Mouse (Mus musculus) bone marrow macrophage, adult 2 months (primary cell): ENCODE measurements around the gene Cerkl. TPM values are rescaled to one million over a fixed set of nuclear protein-coding genes. Genes with fewer than 3 reads are reported as not detected.

Source experiments
- H3K27ac ChIP-seq: 2 replicates; pipeline ENCODE4 v1.5.1; 2012; ENCODE audit warnings: low read depth, low read length; ENCODE audit not compliant: insufficient read depth
- H3K4me1 ChIP-seq: 2 replicates; pipeline ENCODE4 v1.6.1; 2012; ENCODE audit warnings: low read length; ENCODE audit not compliant: control insufficient read depth, insufficient read depth
- H3K4me3 ChIP-seq: 2 replicates; pipeline ENCODE4 v1.5.1; 2012; ENCODE audit warnings: mild to moderate bottlenecking, low read length, moderate library complexity; ENCODE audit not compliant: insufficient read depth
- CTCF ChIP-seq: IDR thresholded peaks from 2 replicates; pipeline ENCODE4 v1.5.1; 2012; ENCODE audit warnings: low read depth, mild to moderate bottlenecking, low read length, moderate library complexity
- POLR2A ChIP-seq: IDR thresholded peaks from 2 replicates; pipeline ENCODE4 v1.6.1; 2012; ENCODE audit warnings: mild to moderate bottlenecking, low read depth, low read length, borderline replicate concordance
- polyA plus RNA-seq: library from polyadenylated mRNA; stranded (reverse); fragments of >200 nt; gene quantifications from 2 replicates; pipeline ENCODE4 v1.2.4, GENCODE M21; 2012; ENCODE audit not compliant: missing spikeins, insufficient read depth, insufficient read length

The Cerkl gene
- polyA plus RNA-seq, 1 experiment = 4.5 TPM

DNA sequence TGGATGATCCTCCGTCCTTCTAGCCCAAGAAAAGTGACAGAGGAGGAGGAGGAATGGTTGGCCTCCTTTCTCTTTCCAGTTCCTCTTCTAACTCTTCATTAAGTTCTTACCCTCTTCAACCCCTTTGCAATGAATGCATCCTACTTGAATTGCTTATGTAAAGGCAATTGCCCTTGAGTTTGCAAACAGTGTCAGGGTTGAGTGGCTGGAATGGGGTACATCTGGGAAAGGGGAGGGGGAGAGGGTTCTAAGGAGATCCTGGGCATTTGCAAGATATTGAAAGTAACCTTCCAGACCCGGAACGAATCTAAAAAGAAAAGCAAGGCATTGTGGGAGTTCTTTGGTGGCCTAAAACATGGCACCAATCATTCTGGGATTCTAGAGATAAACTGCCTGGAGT, 1.3 kb upstream of the Cerkl start:
- H3K4me1 ChIP-seq = no peaks in the 10 kb centered on the region; the same call in 1 of the 2 replicates
- H3K4me3 ChIP-seq = no peak overlapping the region
- TF ChIP-seq POLR2A = no peak
- no peak for TF ChIP-seq CTCF
- H3K27ac ChIP-seq = no peak overlapping the region

DNA sequence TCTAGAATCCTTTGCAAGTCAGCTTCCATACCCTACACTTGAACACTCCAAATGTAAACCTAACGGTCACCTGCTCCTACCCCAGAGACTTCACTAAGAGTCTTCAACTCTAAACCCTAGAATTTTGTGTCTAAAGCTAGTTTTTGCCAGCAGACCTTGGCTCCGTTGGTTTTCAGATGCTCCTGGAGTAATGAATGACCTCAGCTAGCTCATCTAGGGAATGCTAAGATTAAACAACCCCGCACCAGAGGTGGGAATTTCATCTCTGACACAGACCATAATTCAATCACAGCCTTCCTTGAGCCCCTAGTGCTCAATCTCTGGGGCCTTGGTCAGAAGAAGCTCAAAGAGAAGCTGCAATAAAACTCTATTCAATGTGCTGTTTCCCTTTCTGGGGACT, 849 bp upstream of the Cerkl start:
- H3K27ac ChIP-seq = no peak overlapping the region
- H3K4me1 ChIP-seq = no peaks in the 10 kb centered on the region; the same call in 1 of the 2 replicates
- TF ChIP-seq POLR2A (no peak), CTCF (no peak)
- H3K4me3 ChIP-seq = no peak overlapping the region

DNA sequence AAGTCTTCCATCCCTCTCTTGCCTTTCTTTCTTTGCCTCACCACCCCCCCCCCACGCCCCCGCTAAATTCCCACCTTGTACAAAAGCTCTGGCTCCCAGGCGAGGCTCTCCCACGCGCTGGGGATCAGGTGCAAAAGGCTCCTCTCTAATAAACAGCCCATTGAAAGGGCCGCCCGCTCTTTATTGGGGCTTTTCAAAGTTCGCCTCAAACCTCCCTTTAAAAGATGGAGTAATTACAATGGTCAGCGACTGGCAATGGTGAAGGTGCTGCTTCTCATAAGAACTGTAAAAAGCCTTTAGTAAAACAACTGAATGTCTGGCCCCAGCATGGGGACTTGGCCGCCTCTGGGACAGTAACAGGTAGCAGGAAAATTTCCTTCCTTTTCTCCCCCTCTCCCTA, 939 bp downstream of the Cerkl start:
- Histone ChIP-seq H3K4me3 (no peak overlapping the region), H3K27ac (no peak overlapping the region), H3K4me1 (no peaks in the 10 kb centered on the region; the same call in 1 of the 2 replicates)
- TF ChIP-seq CTCF = no peak
- TF ChIP-seq POLR2A = no peak

DNA sequence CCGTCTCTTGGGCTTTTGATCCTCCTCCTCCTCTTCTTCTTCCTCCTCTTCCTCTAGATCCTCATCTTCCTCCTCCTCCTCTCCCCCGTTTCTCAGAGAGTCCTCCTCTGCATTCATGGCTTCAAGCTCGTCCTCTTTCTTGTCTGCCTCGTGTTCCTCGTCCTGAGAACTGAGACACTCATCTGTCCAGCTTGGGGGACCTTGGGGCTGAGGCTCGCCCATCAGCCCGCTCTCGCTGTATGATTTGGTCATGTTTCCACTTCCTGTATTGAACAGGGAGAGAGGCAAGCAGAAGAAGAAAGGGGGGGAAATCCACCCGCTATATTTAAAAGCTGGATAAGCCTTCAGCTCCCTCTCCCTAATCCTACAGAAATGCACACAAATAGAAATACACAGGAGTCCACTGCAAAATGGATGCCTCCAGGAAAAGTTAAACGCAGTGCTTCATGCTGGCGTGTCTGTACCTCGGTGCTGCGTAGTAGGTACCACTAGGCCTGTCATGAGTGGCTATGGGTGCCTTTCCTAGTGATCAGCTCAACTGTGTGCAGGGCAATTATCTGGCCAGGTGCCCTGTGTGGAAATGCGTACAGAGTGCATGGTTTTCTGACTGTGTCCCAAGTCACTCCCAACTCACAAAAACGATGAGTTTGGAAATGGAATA, 1.7 kb downstream of the Cerkl start:
- no peak for TF ChIP-seq POLR2A
- TF ChIP-seq CTCF = no peak
- H3K27ac ChIP-seq = no peak overlapping the region

DNA sequence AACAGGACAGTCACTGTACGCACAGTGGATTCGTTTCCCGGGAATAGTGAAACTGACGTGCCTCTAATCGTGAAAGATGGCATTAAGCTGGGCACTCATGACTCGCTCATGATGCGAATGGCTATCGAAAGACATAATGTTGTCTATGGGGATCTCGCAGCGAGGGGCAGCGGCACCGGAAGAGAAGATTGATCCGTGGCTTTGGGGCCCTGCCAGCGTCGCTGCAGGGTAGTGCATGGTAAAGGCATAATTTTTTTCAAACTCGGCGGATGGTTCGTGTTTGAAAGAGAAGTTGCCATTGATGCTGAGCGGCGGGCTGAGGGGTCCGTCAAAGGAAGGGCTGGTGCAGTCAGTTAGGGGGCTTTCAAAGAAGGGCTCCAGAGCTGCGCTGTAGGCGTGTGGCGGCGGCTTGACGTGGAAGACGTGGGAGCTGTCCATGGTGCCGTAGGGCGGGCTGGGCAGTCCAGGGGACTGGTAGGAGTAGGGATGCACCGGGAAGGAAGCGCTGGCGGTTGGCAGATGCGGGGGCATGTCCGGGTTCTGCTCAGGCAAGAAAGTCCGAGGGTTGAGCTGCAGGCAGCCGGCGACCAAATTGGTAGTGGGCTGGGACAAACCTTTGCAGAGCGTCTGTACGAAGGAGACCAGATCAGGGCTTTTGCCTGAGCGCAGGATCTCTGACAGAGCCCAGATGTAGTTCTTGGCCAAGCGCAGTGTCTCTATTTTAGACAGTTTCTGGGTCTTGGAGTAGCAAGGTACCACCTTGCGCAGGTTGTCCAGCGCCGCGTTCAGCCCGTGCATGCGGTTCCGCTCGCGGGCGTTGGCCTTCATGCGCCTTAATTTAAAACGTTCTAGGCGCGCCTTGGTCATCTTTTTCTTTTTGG, 2.4 kb downstream of the Cerkl start:
- peak overlapping the region; percentile 62 for H3K4me3 ChIP-seq

More for the DNA sequence above, 1.7 kb downstream of the Cerkl start:
- Histone ChIP-seq H3K4me3 (no peak overlapping the region), H3K4me1 (no peaks in the 10 kb centered on the region; the same call in 1 of the 2 replicates)

DNA sequence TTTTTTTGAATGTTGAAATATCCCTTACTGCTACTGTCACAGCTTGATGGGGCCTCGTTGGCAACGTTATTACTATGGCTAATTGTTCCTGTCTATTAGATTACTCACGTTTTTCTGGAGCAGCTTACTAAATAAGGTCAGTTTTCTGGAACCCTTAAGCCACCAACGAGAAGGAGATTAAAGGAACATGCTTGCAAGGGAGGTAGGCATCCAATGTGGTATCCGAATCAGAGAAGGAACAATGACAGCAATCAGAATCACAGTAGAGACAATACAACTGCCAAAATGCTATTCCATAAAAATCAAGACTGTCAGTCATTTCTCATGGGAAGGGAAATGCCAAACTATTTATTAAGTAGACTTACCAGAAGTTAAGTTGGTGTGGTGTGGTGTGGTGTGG, 5.1 kb downstream of the Cerkl start:
- Histone ChIP-seq H3K4me3 (no peak overlapping the region), H3K4me1 (peaks cover 5% of the 10 kb centered on the region), H3K27ac (no peak overlapping the region)
- TF ChIP-seq CTCF (no peak), POLR2A (no peak)

More for the DNA sequence above, 2.4 kb downstream of the Cerkl start:
- H3K27ac ChIP-seq = no peak overlapping the region
- peaks cover 2% of the 10 kb centered on the region; the same call in 1 of the 2 replicates for H3K4me1 ChIP-seq
- TF ChIP-seq POLR2A = no peak
- no peak for TF ChIP-seq CTCF

DNA sequence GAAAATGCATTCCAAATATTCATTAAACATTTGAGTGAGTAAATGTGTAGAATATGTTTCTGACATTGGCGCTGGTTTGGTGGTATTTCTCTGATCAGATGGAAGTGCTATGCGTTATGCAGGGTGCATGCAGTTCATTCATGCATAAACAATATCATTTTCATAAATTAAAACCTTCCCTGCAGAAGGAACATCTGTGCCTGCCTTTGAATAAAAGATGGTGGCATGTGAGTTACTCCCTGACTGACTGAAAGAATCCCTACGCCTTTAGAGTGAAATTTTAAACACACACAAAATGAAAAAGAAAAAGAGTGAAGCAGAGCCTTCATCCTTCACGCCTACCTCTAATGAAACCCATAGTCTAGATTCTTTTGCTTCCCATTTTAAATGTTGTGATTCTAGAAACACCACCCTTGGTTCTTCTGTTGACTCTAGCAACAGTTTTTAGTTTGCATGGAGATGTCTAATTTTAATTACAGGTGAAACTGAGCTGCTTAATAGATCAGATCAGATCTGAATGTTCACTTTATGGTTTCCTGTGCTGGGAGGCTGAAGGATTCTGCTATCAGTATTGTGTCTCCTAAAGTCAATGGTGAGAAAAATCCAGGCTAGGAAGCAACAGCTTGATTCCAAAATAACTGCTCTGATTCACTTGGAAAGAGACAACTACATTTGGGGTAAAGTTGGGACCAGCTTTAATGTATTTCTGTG, 5.7 kb downstream of the Cerkl start:
- peaks cover 5% of the 10 kb centered on the region for H3K4me1 ChIP-seq
- H3K4me3 ChIP-seq = no peak overlapping the region
- TF ChIP-seq CTCF (no peak), POLR2A (no peak)
- H3K27ac ChIP-seq = no peak overlapping the region

DNA sequence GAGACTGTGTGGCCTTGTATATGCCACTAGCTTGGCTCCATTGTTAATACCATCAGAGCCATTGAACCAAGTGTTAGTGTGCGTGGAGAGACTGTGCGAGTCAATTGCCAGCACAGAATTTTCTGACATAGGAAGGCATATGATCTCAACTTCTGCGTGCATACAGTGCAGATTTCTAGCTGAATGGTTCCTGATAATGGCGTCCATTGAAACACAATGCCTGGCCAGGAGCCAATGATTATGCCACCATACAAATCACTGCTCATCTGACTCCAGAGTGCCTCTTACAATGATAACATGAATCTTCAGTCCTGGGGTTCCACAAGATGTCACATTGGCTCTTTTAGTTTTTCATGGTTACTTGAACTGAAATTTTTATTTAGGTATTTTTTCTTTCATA, 7.2 kb downstream of the Cerkl start:
- no peak for TF ChIP-seq POLR2A
- TF ChIP-seq CTCF = no peak
- H3K4me3 ChIP-seq = no peak overlapping the region
- H3K27ac ChIP-seq = no peak overlapping the region
- peaks cover 5% of the 10 kb centered on the region for H3K4me1 ChIP-seq

DNA sequence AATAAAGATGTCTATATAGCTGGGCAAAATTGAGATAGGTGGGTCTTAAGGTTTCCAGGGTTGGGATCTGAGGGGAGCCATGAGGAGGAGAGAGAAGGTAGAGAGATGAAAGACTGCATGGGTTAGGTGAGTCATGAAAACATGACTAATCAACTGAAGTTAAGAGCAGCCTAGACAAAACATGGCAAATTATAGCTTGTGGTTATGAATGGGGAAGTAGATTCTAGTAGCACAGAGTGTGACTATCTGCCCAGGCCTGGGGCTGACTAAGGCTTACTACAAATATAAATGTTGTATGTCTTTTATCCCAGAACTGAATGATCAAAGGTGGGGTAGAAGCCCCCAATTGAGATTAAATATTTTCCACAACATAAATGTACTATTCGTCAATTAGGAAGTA, 9.4 kb downstream of the Cerkl start:
- Histone ChIP-seq H3K27ac (no peak overlapping the region), H3K4me1 (peaks cover 5% of the 10 kb centered on the region), H3K4me3 (no peak overlapping the region)
- TF ChIP-seq CTCF (no peak), POLR2A (no peak)
